Comparison of ENCODE assay signal across 11 mouse cellular contexts in the genomic region with DNA sequence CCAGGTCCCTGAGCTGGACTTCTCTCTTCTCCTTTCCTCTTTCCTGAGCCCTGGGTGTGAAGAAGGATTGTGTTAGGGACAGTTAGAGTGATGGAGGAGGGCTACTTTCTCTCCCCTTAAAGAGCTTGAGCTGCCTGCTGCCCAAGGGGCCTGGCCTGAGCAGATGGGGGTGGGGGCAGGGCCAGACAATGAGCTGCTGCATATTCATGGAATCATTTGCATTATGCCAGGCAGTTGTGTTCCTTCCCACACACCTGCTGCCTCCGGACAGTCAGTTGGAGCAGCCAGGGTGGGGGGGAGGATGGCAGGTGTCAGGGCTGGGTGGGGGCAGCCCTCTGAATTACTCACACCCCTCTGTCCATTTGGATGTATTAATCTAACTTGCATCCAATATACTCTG. TPM values are rescaled to one million over a fixed set of nuclear protein-coding genes. Genes with fewer than 3 reads are reported as not detected.
A peak's percentile ranks its signal among the peaks of the same experiment; 100 is the strongest.
DNase-seq lines count a peak whose midpoint lies in the region; ATAC-seq and TF ChIP-seq lines count a peak whose summit lies in the region.
"Had no signal": no experiment of that assay in that cellular context is flagged by ENCODE, and none has a peak within 500 bp of the region (broad histone marks: within the 10 kb centered on the region; RNA-seq: fewer than 3 reads in every experiment).

No protein-coding gene starts in this region.

- H3K4me2 ChIP-seq in embryonic facial prominence, embryonic 13.5 days: no peak overlapping the region
- peak overlapping the region; percentile 32 for H3K4me2 ChIP-seq in hindbrain, embryonic 16.5 days (ENCODE audit: low read length)
- peak overlapping the region; percentile 40 for H3K4me2 ChIP-seq in neural tube, embryonic 13.5 days
- H3K4me2 ChIP-seq: liver, embryonic 12.5 days had no signal

- intact Hi-C loops in left cerebral cortex, adult 2 months (cut with DNase I): loop anchor here (2.0 kb wide), 1 partner anchor 18 kb away; the partner anchor contains the start of gene Nova2

- 40% methylated on average over 1 of the region's 1 CpGs for WGBS in embryonic facial prominence, embryonic 13.5 days
- WGBS in hindbrain, embryonic 16.5 days: 10% methylated on average over 1 of the region's 1 CpGs
- 11% methylated on average over 1 of the region's 1 CpGs for WGBS in neural tube, embryonic 13.5 days

- peak overlapping the region; percentile 70; the same call in 1 of the 2 replicates for H3K27ac ChIP-seq in left cerebral cortex, adult 2 months
- no peak overlapping the region for H3K27ac ChIP-seq in embryonic facial prominence, embryonic 13.5 days
- H3K27ac ChIP-seq in hindbrain, embryonic 16.5 days (ENCODE audit: low read depth, low read length): peak overlapping the region; percentile 65
- peak overlapping the region; percentile 88 for H3K27ac ChIP-seq in neural tube, embryonic 13.5 days (replicated peaks)
- H3K27ac ChIP-seq: liver, embryonic 12.5 days had no signal

- no peak for ATAC-seq in embryonic facial prominence, embryonic 13.5 days (ENCODE audit: insufficient number of reproducible peaks, insufficient read depth, low FRiP score, low TSS enrichment, low read depth)
- ATAC-seq in hindbrain, embryonic 16.5 days: peak; percentile 66
- peak; percentile 71 for ATAC-seq in neural tube, embryonic 13.5 days (ENCODE audit: low read depth)
- ATAC-seq: liver, embryonic 12.5 days had no signal

- peak in 1 of 2 experiments; percentile 67 for DNase-seq in left cerebral cortex, adult 2 months (ENCODE audit: extremely low spot score in 1 of 2, low spot score in 2 of 2)
- no peak for DNase-seq in left cerebral cortex, adult 11 months (ENCODE audit: low spot score)
- DNase-seq in c-Kit-positive CD71-positive TER-119-positive erythroid progenitor cells, embryonic 14.5 days (ENCODE audit: low spot score): no peak
- no peak for DNase-seq in kidney, postnatal 4 days
- DNase-seq: heart, adult 11 months had no signal

- no peaks in the 10 kb centered on the region for H3K36me3 ChIP-seq in embryonic facial prominence, embryonic 13.5 days
- peaks cover 13% of the 10 kb centered on the region for H3K36me3 ChIP-seq in hindbrain, embryonic 16.5 days (ENCODE audit: control insufficient read depth, insufficient read depth, low read length)
- peaks cover 39% of the 10 kb centered on the region for H3K36me3 ChIP-seq in neural tube, embryonic 13.5 days
- H3K36me3 ChIP-seq: liver, embryonic 12.5 days had no signal

- H3K9me3 ChIP-seq in embryonic facial prominence, embryonic 13.5 days: no peaks in the 10 kb centered on the region
- no peaks in the 10 kb centered on the region for H3K9me3 ChIP-seq in hindbrain, embryonic 16.5 days (ENCODE audit: control insufficient read depth, low read length)
- H3K9me3 ChIP-seq in neural tube, embryonic 13.5 days: no peaks in the 10 kb centered on the region
- H3K9me3 ChIP-seq: liver, embryonic 12.5 days had no signal

- H3K27me3 ChIP-seq in embryonic facial prominence, embryonic 13.5 days: peaks cover 17% of the 10 kb centered on the region
- H3K27me3 ChIP-seq in hindbrain, embryonic 16.5 days (replicated peaks; ENCODE audit: control insufficient read depth, insufficient read depth, low read length): no peaks in the 10 kb centered on the region
- no peaks in the 10 kb centered on the region for H3K27me3 ChIP-seq in neural tube, embryonic 13.5 days

- H3K4me1 ChIP-seq in embryonic facial prominence, embryonic 13.5 days: no peaks in the 10 kb centered on the region
- peaks cover 15% of the 10 kb centered on the region for H3K4me1 ChIP-seq in hindbrain, embryonic 16.5 days (ENCODE audit: control insufficient read depth, insufficient read depth, low read depth, low read length)
- peaks cover 61% of the 10 kb centered on the region for H3K4me1 ChIP-seq in neural tube, embryonic 13.5 days (replicated peaks)
- H3K4me1 ChIP-seq: liver, embryonic 12.5 days had no signal

- TF ChIP-seq CTCF in left cerebral cortex, adult 2 months (IDR thresholded peaks at IDR 0.05): no peak

- 0 out of 2 replicates have a peak overlapping the region, but pooled peaks have one; percentile 21 for H3K9ac ChIP-seq in embryonic facial prominence, embryonic 13.5 days
- no peak overlapping the region for H3K9ac ChIP-seq in hindbrain, embryonic 16.5 days (ENCODE audit: low read depth, low read length)
- H3K9ac ChIP-seq in neural tube, embryonic 13.5 days: peak overlapping the region; percentile 49; the same call in 1 of the 2 replicates
- H3K9ac ChIP-seq: liver, embryonic 12.5 days had no signal

- H3K4me3 ChIP-seq in left cerebral cortex, adult 2 months: no peak overlapping the region
- H3K4me3 ChIP-seq in embryonic facial prominence, embryonic 13.5 days: no peak overlapping the region
- no peak overlapping the region for H3K4me3 ChIP-seq in hindbrain, embryonic 16.5 days (ENCODE audit: low read length)
- no peak overlapping the region for H3K4me3 ChIP-seq in neural tube, embryonic 13.5 days
- H3K4me3 ChIP-seq: liver, embryonic 12.5 days had no signal

RNA-seq across cellular contexts. Expression of gene Nova2, which starts 16.7 kb away (rescaled TPM):
- 10 to 100 TPM; 79.9 to 86.4 TPM for total RNA-seq in left cerebral cortex, adult 2 months (2021)
- polyA plus RNA-seq in embryonic facial prominence, embryonic 13.5 days (2015; fragmentation: Nextera tagmentation; extraction: Ambion mirVana): 0.62 and 0.65 TPM in 2 replicates
- polyA plus RNA-seq in hindbrain, embryonic 16.5 days (2015; fragmentation: Nextera tagmentation; extraction: Ambion mirVana): 10.4 and 12.3 TPM in 2 replicates
- 9.7 and 10.7 TPM in 2 replicates for polyA plus RNA-seq in neural tube, embryonic 13.5 days (2015; fragmentation: Nextera tagmentation; extraction: Ambion mirVana)
- total RNA-seq: megakaryocyte progenitor cell, adult 5-6 weeks had no signal

RNA-seq across cellular contexts. Expression of gene Ccdc61, which starts 32.2 kb away (rescaled TPM):
- 10 to 100 TPM; 10.5 to 11.0 TPM for total RNA-seq in left cerebral cortex, adult 2 months (2021)
- polyA plus RNA-seq in embryonic facial prominence, embryonic 13.5 days (2015; fragmentation: Nextera tagmentation; extraction: Ambion mirVana): 26.3 and 35.6 TPM in 2 replicates
- polyA plus RNA-seq in hindbrain, embryonic 16.5 days (2015; fragmentation: Nextera tagmentation; extraction: Ambion mirVana): 29.1 and 35.7 TPM in 2 replicates
- polyA plus RNA-seq in neural tube, embryonic 13.5 days (2015; fragmentation: Nextera tagmentation; extraction: Ambion mirVana): 19.7 and 23.0 TPM in 2 replicates

RNA-seq across cellular contexts. Expression of gene Nanos2, which starts 44.8 kb away (rescaled TPM):
- under 1 TPM; 0.51 to 0.86 TPM for total RNA-seq in left cerebral cortex, adult 2 months (2021)
- not detected in 2 replicates for polyA plus RNA-seq in embryonic facial prominence, embryonic 13.5 days (2015; fragmentation: Nextera tagmentation; extraction: Ambion mirVana)
- 0.65 and 0.85 TPM in 2 replicates for polyA plus RNA-seq in hindbrain, embryonic 16.5 days (2015; fragmentation: Nextera tagmentation; extraction: Ambion mirVana)
- polyA plus RNA-seq in neural tube, embryonic 13.5 days (2015; fragmentation: Nextera tagmentation; extraction: Ambion mirVana): 0.56 TPM in 2 replicates
- total RNA-seq: megakaryocyte progenitor cell, adult 5-6 weeks had no signal
- polyA plus RNA-seq: liver, embryonic 12.5 days; stomach, embryonic 16.5 days had no signal

RNA-seq across cellular contexts. Expression of gene Mypop, which starts 48.7 kb away (rescaled TPM):
- total RNA-seq in left cerebral cortex, adult 2 months (2021): 10 to 100 TPM; 50.6 to 61.2 TPM
- 6.0 and 6.7 TPM in 2 replicates for polyA plus RNA-seq in embryonic facial prominence, embryonic 13.5 days (2015; fragmentation: Nextera tagmentation; extraction: Ambion mirVana)
- 5.8 and 6.3 TPM in 2 replicates for polyA plus RNA-seq in hindbrain, embryonic 16.5 days (2015; fragmentation: Nextera tagmentation; extraction: Ambion mirVana)
- polyA plus RNA-seq in neural tube, embryonic 13.5 days (2015; fragmentation: Nextera tagmentation; extraction: Ambion mirVana): 5.8 and 7.4 TPM in 2 replicates
